Mouse (Mus musculus) hindbrain, embryonic 12.5 days (tissue): ENCODE measurements around the gene Phf20. TPM values are rescaled to one million over a fixed set of nuclear protein-coding genes. Genes with fewer than 3 reads are reported as not detected.
A peak's percentile ranks its signal among the peaks of the same experiment; 100 is the strongest.

Experiments used
- ATAC-seq: fragments of 200-750 bp; cut with Nextera tagmentation; 2 replicates; pipeline ENCODE4 v1.8.0; 2017; ENCODE audit warnings: moderate TSS enrichment; ENCODE audit not compliant: low FRiP score
- H3K27ac ChIP-seq: fragments of 300-500 bp; sonication (generic); 2 replicates; pipeline ENCODE4 v1.5.1; 2016; ENCODE audit warnings: mild to moderate bottlenecking
- H3K27me3 ChIP-seq: fragments of 300-500 bp; sonication (generic); 2 replicates; pipeline ENCODE4 v1.6.1; 2016; ENCODE audit warnings: mild to moderate bottlenecking
- H3K36me3 ChIP-seq: fragments of 300-500 bp; sonication (generic); 2 replicates; pipeline ENCODE4 v1.6.1; 2016; ENCODE audit warnings: mild to moderate bottlenecking
- H3K4me1 ChIP-seq: fragments of 300-500 bp; sonication (generic); 2 replicates; pipeline ENCODE4 v1.6.1; 2016
- H3K4me2 ChIP-seq: fragments of 300-500 bp; sonication (generic); replicated peaks from 2 replicates; pipeline ENCODE4 v1.6.1; 2016; ENCODE audit warnings: mild to moderate bottlenecking
- H3K4me3 ChIP-seq: fragments of 300-500 bp; sonication (generic); 2 replicates; pipeline ENCODE4 v1.5.1; 2016; ENCODE audit warnings: mild to moderate bottlenecking
- H3K9ac ChIP-seq: fragments of 300-500 bp; sonication (generic); 2 replicates; pipeline ENCODE4 v1.6.1; 2016; ENCODE audit warnings: mild to moderate bottlenecking, moderate library complexity
- H3K9me3 ChIP-seq: fragments of 300-500 bp; sonication (generic); replicated peaks from 2 replicates; pipeline ENCODE4 v1.6.1; 2016; ENCODE audit warnings: mild to moderate bottlenecking
- WGBS: fragments of 180-500 bp; shearing (Covaris S2); methylation state at CpG from one replicate; pipeline ENCODE4 v1.1.7; 2016; 5-methylcytosine and 5-hydroxymethylcytosine counted together
- polyA plus RNA-seq: library from polyadenylated mRNA; unstranded; fragments of >200 nt; fragmentation: Nextera tagmentation; extraction: Ambion mirVana; gene quantifications from 2 replicates; pipeline ENCODE4 v1.2.1, GENCODE M21; 2016

Phf20 gene
- polyA plus RNA-seq, 1 experiment from 2014 or later: 95.7 TPM

- Histone ChIP-seq H3K4me3 (peak overlapping the region; percentile 95; the same call in 1 of the 2 replicates), H3K9me3 (no peaks in the 10 kb centered on the region), H3K4me2 (peak overlapping the region; percentile 74), H3K36me3 (peaks cover 11% of the 10 kb centered on the region; the same call in 1 of the 2 replicates), H3K27ac (no peak overlapping the region), H3K4me1 (peaks cover 13% of the 10 kb centered on the region; the same call in 1 of the 2 replicates), H3K9ac (no peak overlapping the region), H3K27me3 (no peaks in the 10 kb centered on the region)
- no peak for ATAC-seq
- 89% methylated on average over 5 of the region's 5 CpGs for WGBS
These were observed 114.7 kb downstream of the Phf20 start for GRCm38 (mm10) chr2:156310945-156311344.

DNA sequence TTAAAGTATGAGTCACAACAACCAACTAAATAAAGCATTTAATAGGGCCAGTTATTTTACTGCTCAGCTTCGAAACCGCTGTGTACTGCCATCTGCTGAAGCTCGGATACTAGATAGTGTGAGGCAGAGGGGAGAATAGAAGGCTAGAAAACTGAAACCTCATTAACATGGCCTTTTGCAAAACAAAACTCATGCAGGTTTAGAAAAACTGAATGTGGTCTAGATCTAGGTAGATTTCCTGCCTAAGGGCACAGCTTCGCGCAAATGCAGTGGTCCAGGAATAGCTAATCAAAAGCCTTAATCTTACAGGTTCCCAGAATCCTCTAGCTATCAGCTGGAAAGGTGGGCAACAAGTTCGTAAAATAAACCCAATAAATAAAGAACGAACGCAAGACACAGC lies 115.2 kb downstream of the Phf20 start:
- Histone ChIP-seq H3K4me3 (peak overlapping the region; percentile 95), H3K4me1 (peaks cover 13% of the 10 kb centered on the region; the same call in 1 of the 2 replicates), H3K9me3 (no peaks in the 10 kb centered on the region), H3K4me2 (peak overlapping the region; percentile 74), H3K27ac (peak overlapping the region; percentile 98), H3K36me3 (peaks cover 11% of the 10 kb centered on the region; the same call in 1 of the 2 replicates), H3K9ac (peak overlapping the region; percentile 95), H3K27me3 (no peaks in the 10 kb centered on the region)
- WGBS: 20% methylated on average over 8 of the region's 8 CpGs
- no peak for ATAC-seq

GRCm38 (mm10) chr2:156311841-156312291 lies 115.6 kb downstream of the Phf20 start:
- Histone ChIP-seq H3K9ac (peak overlapping the region; percentile 95), H3K27ac (peak overlapping the region; percentile 98), H3K4me3 (peak overlapping the region; percentile 95), H3K27me3 (no peaks in the 10 kb centered on the region), H3K4me1 (peaks cover 13% of the 10 kb centered on the region; the same call in 1 of the 2 replicates), H3K36me3 (peaks cover 11% of the 10 kb centered on the region; the same call in 1 of the 2 replicates), H3K9me3 (no peaks in the 10 kb centered on the region), H3K4me2 (peak overlapping the region; percentile 74)
- peak; percentile 60 for ATAC-seq
- WGBS: under 1% methylated on average over 53 of the region's 53 CpGs

DNA sequence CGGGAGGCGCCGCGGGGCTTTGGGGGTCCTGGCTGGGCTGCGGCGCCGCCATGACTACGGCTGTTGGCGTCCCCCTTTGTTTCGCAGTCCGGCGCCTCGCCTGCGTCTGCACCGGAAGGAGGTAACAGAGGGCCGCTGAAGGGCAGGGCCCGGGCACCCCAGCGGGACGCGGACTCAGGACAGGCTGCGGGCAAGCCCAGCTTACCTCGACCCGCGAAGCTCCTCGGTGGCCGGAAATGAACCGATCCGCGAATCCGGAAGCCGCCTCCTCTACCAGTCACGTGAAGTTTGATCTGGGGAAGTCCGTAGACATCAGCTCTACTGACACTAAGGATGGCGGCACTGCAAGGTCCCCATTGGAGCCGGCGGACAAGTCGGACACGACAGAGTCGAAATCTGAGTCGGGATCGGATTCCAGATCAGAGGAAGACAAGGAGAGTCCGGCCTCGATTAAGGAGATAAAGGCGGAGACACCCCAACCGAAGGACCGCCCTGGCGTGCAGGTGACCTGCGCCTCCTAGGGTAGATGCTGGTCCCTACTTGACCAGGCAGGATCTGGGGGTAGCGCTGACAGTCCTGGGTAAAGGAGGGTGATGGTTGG lies 116.1 kb downstream of the Phf20 start, which contains the start of the genes Cnbd2 and Scand1:
Cnbd2 (plus strand) TSS at position 3 of the 601 bp plus-strand sequence.
Scand1 (minus strand) TSS at position 408 of the 601 bp plus-strand sequence.
- Histone ChIP-seq H3K4me3 (peak within 1 kb of the TSS; percentile 95), H3K27me3 (no peaks in the 10 kb centered on the region), H3K9ac (peak within 1 kb of the TSS; percentile 95), H3K27ac (peak within 1 kb of the TSS; percentile 98), H3K9me3 (no peaks in the 10 kb centered on the region), H3K4me1 (peaks cover 13% of the 10 kb centered on the region; the same call in 1 of the 2 replicates), H3K4me2 (peak within 1 kb of the TSS; percentile 74), H3K36me3 (peaks cover 11% of the 10 kb centered on the region; the same call in 1 of the 2 replicates)
- WGBS: under 1% methylated on average over 49 of the region's 49 CpGs
- ATAC-seq: peak; percentile 93

DNA sequence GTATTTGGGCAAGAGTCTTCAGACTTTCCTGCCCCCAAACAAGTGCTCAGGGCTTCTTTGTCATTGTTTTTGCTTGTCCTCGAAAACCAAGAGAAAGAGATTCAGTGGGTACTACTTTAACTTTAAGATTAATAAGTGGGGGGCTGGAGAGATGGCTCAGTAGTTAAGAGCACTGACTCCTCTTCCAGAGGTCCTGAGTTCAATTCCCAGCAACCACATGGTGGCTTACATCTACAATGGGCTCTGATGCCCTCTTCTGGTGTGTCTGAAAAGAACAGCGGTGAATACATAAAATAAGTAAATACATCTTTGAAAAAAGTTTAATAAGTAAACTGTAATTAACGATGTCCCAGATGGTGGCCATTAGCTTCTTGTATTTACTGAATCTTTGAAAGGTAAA lies 116.9 kb downstream of the Phf20 start:
- Histone ChIP-seq H3K27ac (peak overlapping the region; percentile 98; the same call in 1 of the 2 replicates), H3K9ac (peak overlapping the region; percentile 95), H3K4me1 (peaks cover 13% of the 10 kb centered on the region; the same call in 1 of the 2 replicates), H3K36me3 (peaks cover 6% of the 10 kb centered on the region; the same call in 1 of the 2 replicates), H3K9me3 (no peaks in the 10 kb centered on the region), H3K4me2 (peak overlapping the region; percentile 74), H3K4me3 (peak overlapping the region; percentile 95), H3K27me3 (no peaks in the 10 kb centered on the region)
- ATAC-seq: no peak
- WGBS: 53% methylated on average over 3 of the region's 3 CpGs

DNA sequence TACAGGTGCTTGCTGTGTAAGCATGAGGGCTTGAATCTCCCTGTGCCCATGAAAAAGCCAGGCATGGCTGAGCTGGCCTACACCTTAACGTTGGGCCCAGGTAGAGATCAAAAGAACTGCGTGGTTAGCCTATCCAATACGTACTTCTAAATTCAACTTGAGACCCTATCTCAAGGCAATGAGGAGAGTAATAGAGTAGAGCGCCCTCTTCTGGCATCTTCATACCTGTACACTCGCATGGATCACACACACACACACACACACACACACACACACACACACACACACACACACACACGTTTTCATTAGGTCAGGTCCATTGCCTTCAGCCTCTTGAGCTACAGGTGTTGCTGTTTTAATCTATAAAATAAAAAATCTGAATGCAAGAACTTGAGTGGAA lies 118.5 kb downstream of the Phf20 start:
- H3K4me3 ChIP-seq: no peak overlapping the region
- H3K4me1 ChIP-seq: peaks cover 13% of the 10 kb centered on the region; the same call in 1 of the 2 replicates
- no peak overlapping the region for H3K27ac ChIP-seq
- ATAC-seq: no peak
- no peaks in the 10 kb centered on the region for H3K27me3 ChIP-seq
- WGBS: 88% methylated on average over 6 of the region's 6 CpGs
- peaks cover 6% of the 10 kb centered on the region; the same call in 1 of the 2 replicates for H3K36me3 ChIP-seq
- H3K9me3 ChIP-seq: no peaks in the 10 kb centered on the region
- no peak overlapping the region for H3K9ac ChIP-seq
- H3K4me2 ChIP-seq: no peak overlapping the region

DNA sequence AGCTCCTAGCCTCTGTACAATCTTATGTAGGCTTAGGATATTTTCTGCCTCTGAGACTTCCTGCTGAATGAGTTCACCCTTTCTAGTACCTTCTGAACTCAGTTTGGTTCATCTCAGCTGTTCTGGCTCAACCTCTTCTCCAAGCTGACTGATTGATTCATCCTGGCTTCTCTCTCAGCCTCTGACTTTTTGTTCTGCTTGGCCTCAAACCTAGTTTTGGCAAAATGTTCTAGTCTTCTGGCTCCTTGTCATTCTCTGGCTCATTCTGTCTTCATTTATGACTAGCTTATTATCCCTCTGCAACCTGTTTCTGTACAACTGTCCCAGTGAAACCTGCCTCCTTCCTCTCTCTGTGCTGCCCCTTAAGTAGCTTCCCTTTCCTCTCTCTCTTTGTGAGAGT lies 122.2 kb downstream of the Phf20 start:
- no peak for ATAC-seq
- no peak overlapping the region for H3K27ac ChIP-seq
- H3K36me3 ChIP-seq: peaks cover 11% of the 10 kb centered on the region; the same call in 1 of the 2 replicates
- H3K27me3 ChIP-seq: no peaks in the 10 kb centered on the region
- H3K9me3 ChIP-seq: no peaks in the 10 kb centered on the region
- no peaks in the 10 kb centered on the region for H3K4me1 ChIP-seq
- H3K4me2 ChIP-seq: no peak overlapping the region
- H3K4me3 ChIP-seq: no peak overlapping the region
- H3K9ac ChIP-seq: no peak overlapping the region

GRCm38 (mm10) chr2:156321538-156321937 lies 125.3 kb downstream of the Phf20 start:
- H3K4me3 ChIP-seq: no peak overlapping the region
- no peaks in the 10 kb centered on the region for H3K4me1 ChIP-seq
- no peak overlapping the region for H3K27ac ChIP-seq
- WGBS: 89% methylated on average over 6 of the region's 6 CpGs
- no peaks in the 10 kb centered on the region for H3K9me3 ChIP-seq
- H3K9ac ChIP-seq: no peak overlapping the region
- no peak overlapping the region for H3K4me2 ChIP-seq
- ATAC-seq: no peak
- H3K27me3 ChIP-seq: no peaks in the 10 kb centered on the region
- 0 out of 2 replicates have a peak, but pooled peaks cover 5% of the 10 kb centered on the region for H3K36me3 ChIP-seq

- Histone ChIP-seq H3K9me3 (no peaks in the 10 kb centered on the region), H3K27ac (no peak overlapping the region), H3K4me2 (no peak overlapping the region), H3K36me3 (0 out of 2 replicates have a peak, but pooled peaks cover 5% of the 10 kb centered on the region), H3K9ac (no peak overlapping the region), H3K27me3 (no peaks in the 10 kb centered on the region), H3K4me3 (no peak overlapping the region), H3K4me1 (no peaks in the 10 kb centered on the region)
- WGBS: 68% methylated on average over 6 of the region's 6 CpGs
- no peak for ATAC-seq
These were observed 127.9 kb downstream of the Phf20 start for GRCm38 (mm10) chr2:156324116-156324588.

DNA sequence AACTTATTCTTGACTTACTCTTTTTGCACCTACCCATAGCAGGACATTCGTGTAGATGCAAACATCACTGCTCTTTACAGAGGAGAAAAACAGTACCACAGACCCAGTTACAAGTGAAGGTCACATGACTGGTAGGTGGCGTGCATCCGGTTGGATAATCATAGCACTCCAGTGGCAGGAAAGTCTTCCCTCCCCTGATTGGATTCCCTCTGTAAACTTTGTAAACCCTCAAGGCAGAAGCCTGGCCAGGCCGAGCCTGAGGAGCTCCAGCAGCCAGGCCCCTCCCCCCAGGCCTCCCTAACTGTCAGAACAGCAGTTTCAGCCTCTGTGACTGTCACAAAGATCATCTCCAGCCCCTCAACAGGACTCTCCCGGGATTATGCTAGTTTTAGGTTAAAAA lies 128.4 kb downstream of the Phf20 start:
- H3K4me1 ChIP-seq: no peaks in the 10 kb centered on the region
- H3K4me2 ChIP-seq: no peak overlapping the region

GRCm38 (mm10) chr2:156330681-156331080 lies 134.4 kb downstream of the Phf20 start:
- no peak overlapping the region for H3K27ac ChIP-seq
- no peak overlapping the region for H3K4me2 ChIP-seq
- H3K36me3 ChIP-seq: no peaks in the 10 kb centered on the region
- H3K9me3 ChIP-seq: no peaks in the 10 kb centered on the region
- no peak for ATAC-seq
- 68% methylated on average over 1 of the region's 1 CpGs for WGBS
- no peaks in the 10 kb centered on the region for H3K27me3 ChIP-seq
- H3K4me3 ChIP-seq: no peak overlapping the region
- no peaks in the 10 kb centered on the region for H3K4me1 ChIP-seq
- H3K9ac ChIP-seq: no peak overlapping the region

More for the DNA sequence above, 128.4 kb downstream of the Phf20 start:
- Histone ChIP-seq H3K9ac (no peak overlapping the region), H3K27ac (no peak overlapping the region), H3K36me3 (0 out of 2 replicates have a peak, but pooled peaks cover 5% of the 10 kb centered on the region), H3K9me3 (no peaks in the 10 kb centered on the region), H3K27me3 (no peaks in the 10 kb centered on the region), H3K4me3 (no peak overlapping the region)
- 51% methylated on average over 5 of the region's 5 CpGs for WGBS
- ATAC-seq: no peak

DNA sequence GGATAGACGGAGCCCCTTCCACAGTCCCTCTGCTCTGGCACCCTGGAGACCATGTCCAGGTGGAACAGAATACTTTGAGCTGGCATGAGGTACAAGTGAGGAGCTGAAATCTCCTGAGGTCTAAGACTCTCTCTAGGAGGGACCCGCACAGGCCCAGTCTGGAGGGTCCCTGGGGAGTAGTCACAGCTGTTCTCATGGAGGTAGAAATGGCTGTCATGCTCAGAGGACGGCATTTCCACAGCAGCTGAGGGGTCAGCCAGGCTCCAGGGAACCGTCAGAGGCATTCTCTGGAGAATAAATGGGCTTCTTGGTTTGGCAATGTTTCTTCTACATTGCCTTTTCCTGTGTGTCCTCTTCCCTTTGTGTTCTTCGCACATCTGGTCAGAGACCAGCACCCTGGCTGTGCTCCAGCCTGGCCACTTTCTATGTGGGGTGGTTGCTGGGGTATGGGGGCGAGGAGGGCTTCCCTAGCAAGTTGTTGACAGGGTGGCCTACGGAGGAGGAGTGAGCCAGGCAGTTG lies 135.2 kb downstream of the Phf20 start:
- H3K4me3 ChIP-seq: no peak overlapping the region
- H3K27ac ChIP-seq: no peak overlapping the region
- H3K4me1 ChIP-seq: no peaks in the 10 kb centered on the region
- H3K36me3 ChIP-seq: no peaks in the 10 kb centered on the region
- no peaks in the 10 kb centered on the region for H3K9me3 ChIP-seq
- no peak overlapping the region for H3K9ac ChIP-seq
- no peaks in the 10 kb centered on the region for H3K27me3 ChIP-seq
- no peak for ATAC-seq
- H3K4me2 ChIP-seq: no peak overlapping the region
- 82% methylated on average over 7 of the region's 7 CpGs for WGBS
